Mouse (Mus musculus) mature B cell (primary cell): ENCODE results near the gene Fgfr2.
"Not testable (repeated sequence)": the region's sequence is repeated elsewhere in the genome, so short reads cannot be mapped to it uniquely, and the experiment has no call there.

Experiments
- in situ Hi-C: fragments of 300-500 bp; cut with MboI; formaldehyde crosslinking; loops from 2 replicates; pipeline ENCODE4 v1.14.3; 2019

Fgfr2 gene

GRCm38 (mm10) chr7:130167261-130167660 is 2955.9 kb downstream of the Fgfr2 start:
- in situ Hi-C loops = no loop called here

- in situ Hi-C loops = no loop called here
These were observed 2957.0 kb downstream of the Fgfr2 start for GRCm38 (mm10) chr7:130166190-130166589.

- in situ Hi-C loops = no loop called here
These were observed 2957.7 kb downstream of the Fgfr2 start for GRCm38 (mm10) chr7:130165408-130165807.

GRCm38 (mm10) chr7:130162718-130163117 is 2960.4 kb downstream of the Fgfr2 start:
- in situ Hi-C loops = no loop called here

GRCm38 (mm10) chr7:130161581-130161980 is 2961.6 kb downstream of the Fgfr2 start:
- in situ Hi-C loops = no loop called here

- in situ Hi-C loops = no loop called here
These were observed 2964.3 kb downstream of the Fgfr2 start for GRCm38 (mm10) chr7:130158845-130159244.

- in situ Hi-C loops = no loop called here
These were observed 2969.7 kb downstream of the Fgfr2 start for GRCm38 (mm10) chr7:130153363-130153969.

GRCm38 (mm10) chr7:130148906-130149305 is 2974.2 kb downstream of the Fgfr2 start:
- in situ Hi-C loops = no loop called here

GRCm38 (mm10) chr7:130147230-130147629 is 2975.9 kb downstream of the Fgfr2 start:
- in situ Hi-C loops = no loop called here

- in situ Hi-C loops = no loop called here
These were observed 2977.9 kb downstream of the Fgfr2 start for GRCm38 (mm10) chr7:130145211-130145610.

GRCm38 (mm10) chr7:130143371-130143770 is 2979.8 kb downstream of the Fgfr2 start:
- in situ Hi-C loops = no loop called here

GRCm38 (mm10) chr7:130141088-130141873 is 2981.9 kb downstream of the Fgfr2 start:
- in situ Hi-C loops = no loop called here

GRCm38 (mm10) chr7:130134924-130135365 is 2988.2 kb downstream of the Fgfr2 start:
- in situ Hi-C loops = no loop called here

GRCm38 (mm10) chr7:130134428-130134827 is 2988.7 kb downstream of the Fgfr2 start:
- in situ Hi-C loops = not testable (repeated sequence)

GRCm38 (mm10) chr7:130130226-130130625 is 2992.9 kb downstream of the Fgfr2 start:
- in situ Hi-C loops = no loop called here

- in situ Hi-C loops = no loop called here
These were observed 2993.7 kb downstream of the Fgfr2 start for GRCm38 (mm10) chr7:130129359-130129960.

- in situ Hi-C loops = no loop called here
These were observed 3001.6 kb downstream of the Fgfr2 start for GRCm38 (mm10) chr7:130121507-130121906.

- in situ Hi-C loops = no loop called here
These were observed 3003.7 kb downstream of the Fgfr2 start for GRCm38 (mm10) chr7:130119466-130119865.

GRCm38 (mm10) chr7:130118726-130119125 is 3004.4 kb downstream of the Fgfr2 start:
- in situ Hi-C loops = no loop called here

- in situ Hi-C loops = no loop called here
These were observed 3005.6 kb downstream of the Fgfr2 start for GRCm38 (mm10) chr7:130117466-130118123.

GRCm38 (mm10) chr7:130114436-130114835 is 3008.7 kb downstream of the Fgfr2 start:
- in situ Hi-C loops = no loop called here
